Mouse (Mus musculus): Measurements from ENCODE around the gene Trit1. TPM values are rescaled to one million over a fixed set of nuclear protein-coding genes. Genes with fewer than 3 reads are reported as not detected.
A peak's percentile ranks its signal among the peaks of the same experiment; 100 is the strongest.

Gene Trit1
- polyA plus RNA-seq, 1 experiment from 2014 or later, result 17.8 TPM

- ATAC-seq (replicated peaks; ENCODE audit: low FRiP score), result no peak
- WGBS, result 72% methylated on average over 1 of the region's 1 CpGs
Measured at GRCm38 (mm10) chr4:123057957-123058356, 41.6 kb downstream of the Trit1 start.

GRCm38 (mm10) chr4:123061744-123062143 lies 45.3 kb downstream of the Trit1 start:
- Histone ChIP-seq H3K4me3 (replicated peaks) (no peak overlapping the region), H3K27me3 (no peaks in the 10 kb centered on the region), H3K9ac (no peak overlapping the region), H3K4me2 (no peak overlapping the region), H3K4me1 (peaks cover 4% of the 10 kb centered on the region; the same call in 1 of the 2 replicates), H3K9me3 (replicated peaks) (no peaks in the 10 kb centered on the region), H3K36me3 (peaks cover 5% of the 10 kb centered on the region), H3K27ac (no peak overlapping the region)
- peak; percentile 55; the same call in 1 of the 2 replicates for ATAC-seq (replicated peaks; ENCODE audit: low FRiP score)
- WGBS, result 43% methylated on average over 5 of the region's 5 CpGs

More at GRCm38 (mm10) chr4:123057957-123058356, 41.6 kb downstream of the Trit1 start:
- H3K27me3 ChIP-seq, result no peaks in the 10 kb centered on the region
- H3K4me2 ChIP-seq, result no peak overlapping the region
- no peak overlapping the region for H3K9ac ChIP-seq
- H3K4me3 ChIP-seq (replicated peaks), result no peak overlapping the region
- H3K27ac ChIP-seq, result no peak overlapping the region
- H3K4me1 ChIP-seq, result peaks cover 4% of the 10 kb centered on the region; the same call in 1 of the 2 replicates
- H3K36me3 ChIP-seq, result peaks cover 43% of the 10 kb centered on the region
- H3K9me3 ChIP-seq (replicated peaks), result no peaks in the 10 kb centered on the region

DNA sequence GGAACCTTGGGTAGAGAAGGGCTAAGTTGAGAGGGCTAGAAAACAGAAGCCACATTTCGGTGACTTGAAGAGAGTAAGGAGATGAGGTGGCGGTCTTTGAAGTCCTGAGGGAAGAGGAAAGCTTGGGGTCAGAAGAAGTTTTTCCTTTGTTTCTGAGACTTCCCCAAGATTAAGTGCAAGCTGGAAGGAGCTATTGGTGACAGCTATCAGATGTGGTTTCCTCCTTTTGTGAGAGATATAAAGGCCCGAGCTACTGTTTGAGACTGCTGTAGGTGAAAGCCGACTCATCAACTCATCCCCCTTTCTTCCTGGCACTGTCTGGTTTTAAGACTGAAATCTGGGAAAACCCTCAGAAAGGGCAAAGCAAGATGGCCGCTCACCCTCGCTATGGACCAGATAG lies 52.2 kb downstream of the Trit1 start:
- Histone ChIP-seq H3K9ac (no peak overlapping the region), H3K4me2 (no peak overlapping the region), H3K27me3 (no peaks in the 10 kb centered on the region), H3K4me3 (replicated peaks) (no peak overlapping the region), H3K27ac (no peak overlapping the region), H3K4me1 (peaks cover 7% of the 10 kb centered on the region), H3K36me3 (no peaks in the 10 kb centered on the region), H3K9me3 (replicated peaks) (no peaks in the 10 kb centered on the region)
- 80% methylated on average over 6 of the region's 6 CpGs for WGBS
- no peak for ATAC-seq (replicated peaks; ENCODE audit: low FRiP score)

GRCm38 (mm10) chr4:123071266-123071966 lies 55.0 kb downstream of the Trit1 start:
- ATAC-seq (replicated peaks; ENCODE audit: low FRiP score), result peak; percentile 41; the same call in 1 of the 2 replicates
- WGBS, result 5% methylated on average over 13 of the region's 13 CpGs
- peak overlapping the region; percentile 68 for H3K27ac ChIP-seq

GRCm38 (mm10) chr4:123076928-123077327 lies 60.5 kb downstream of the Trit1 start:
- H3K4me1 ChIP-seq, result peaks cover 8% of the 10 kb centered on the region
- no peak overlapping the region for H3K4me2 ChIP-seq
- no peaks in the 10 kb centered on the region for H3K9me3 ChIP-seq (replicated peaks)
- 32% methylated on average over 8 of the region's 8 CpGs for WGBS
- H3K27me3 ChIP-seq, result no peaks in the 10 kb centered on the region
- H3K36me3 ChIP-seq, result no peaks in the 10 kb centered on the region
- ATAC-seq (replicated peaks; ENCODE audit: low FRiP score), result peak; percentile 78
- H3K4me3 ChIP-seq (replicated peaks), result no peak overlapping the region
- no peak overlapping the region for H3K9ac ChIP-seq
- H3K27ac ChIP-seq, result peak overlapping the region; percentile 78

More at GRCm38 (mm10) chr4:123071266-123071966, 55.0 kb downstream of the Trit1 start:
- peaks cover 7% of the 10 kb centered on the region for H3K4me1 ChIP-seq
- peak overlapping the region; percentile 19; the same call in 1 of the 2 replicates for H3K4me3 ChIP-seq (replicated peaks)
- H3K36me3 ChIP-seq, result no peaks in the 10 kb centered on the region
- H3K27me3 ChIP-seq, result no peaks in the 10 kb centered on the region
- no peaks in the 10 kb centered on the region for H3K9me3 ChIP-seq (replicated peaks)
- no peak overlapping the region for H3K9ac ChIP-seq
- peak overlapping the region; percentile 48 for H3K4me2 ChIP-seq

- H3K36me3 ChIP-seq, result no peaks in the 10 kb centered on the region
- no peak overlapping the region for H3K4me3 ChIP-seq (replicated peaks)
- H3K4me2 ChIP-seq, result no peak overlapping the region
- H3K9ac ChIP-seq, result no peak overlapping the region
- H3K9me3 ChIP-seq (replicated peaks), result no peaks in the 10 kb centered on the region
- no peak overlapping the region for H3K27ac ChIP-seq
- H3K27me3 ChIP-seq, result no peaks in the 10 kb centered on the region
- peaks cover 8% of the 10 kb centered on the region for H3K4me1 ChIP-seq
- 74% methylated on average over 4 of the region's 4 CpGs for WGBS
- ATAC-seq (replicated peaks; ENCODE audit: low FRiP score), result no peak
Measured at GRCm38 (mm10) chr4:123078231-123078630, 61.8 kb downstream of the Trit1 start.

- Histone ChIP-seq H3K27me3 (no peaks in the 10 kb centered on the region), H3K4me1 (peaks cover 8% of the 10 kb centered on the region), H3K4me2 (no peak overlapping the region), H3K27ac (no peak overlapping the region), H3K9ac (no peak overlapping the region), H3K4me3 (replicated peaks) (no peak overlapping the region), H3K36me3 (no peaks in the 10 kb centered on the region), H3K9me3 (replicated peaks) (no peaks in the 10 kb centered on the region)
- no peak for ATAC-seq (replicated peaks; ENCODE audit: low FRiP score)
- 45% methylated on average over 13 of the region's 13 CpGs for WGBS
Measured at GRCm38 (mm10) chr4:123080791-123081190, 64.4 kb downstream of the Trit1 start.

- 74% methylated on average over 20 of the region's 20 CpGs for WGBS
Measured at GRCm38 (mm10) chr4:123082283-123083163, 66.1 kb downstream of the Trit1 start.

DNA sequence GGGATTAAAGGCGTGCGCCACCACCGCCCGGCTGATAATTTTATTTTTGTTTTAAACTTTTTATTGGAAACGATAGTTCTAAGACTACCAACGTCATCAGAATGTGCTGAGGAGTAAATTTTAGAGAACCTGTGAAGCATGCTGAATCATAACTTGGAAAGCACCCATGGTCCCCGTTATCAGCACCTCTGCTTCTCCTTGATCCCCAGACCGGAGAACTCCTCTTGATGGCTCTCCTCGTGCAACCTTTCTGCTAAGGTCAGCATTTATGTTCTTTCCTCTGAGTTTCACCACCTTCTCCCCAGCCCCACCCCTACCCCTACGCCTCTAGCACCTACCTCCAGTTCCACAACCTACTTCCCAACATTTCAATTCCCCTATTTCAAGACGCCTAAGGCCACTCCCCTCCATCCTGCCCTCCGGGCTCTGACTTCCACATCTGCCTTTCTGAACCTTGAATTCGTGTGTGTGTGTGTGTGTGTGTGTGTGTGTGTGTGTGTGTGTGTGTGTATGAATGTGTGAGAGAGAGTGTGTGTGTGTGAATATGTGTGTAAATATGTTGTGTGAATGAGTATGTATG lies 67.0 kb downstream of the Trit1 start:
- no peak overlapping the region for H3K9ac ChIP-seq
- WGBS, result 58% methylated on average over 13 of the region's 13 CpGs
- no peak for ATAC-seq (replicated peaks; ENCODE audit: low FRiP score)
- no peaks in the 10 kb centered on the region for H3K4me1 ChIP-seq
- H3K27ac ChIP-seq, result no peak overlapping the region
- no peaks in the 10 kb centered on the region for H3K36me3 ChIP-seq
- no peak overlapping the region for H3K4me3 ChIP-seq (replicated peaks)
- H3K4me2 ChIP-seq, result no peak overlapping the region
- H3K27me3 ChIP-seq, result no peaks in the 10 kb centered on the region
- no peaks in the 10 kb centered on the region for H3K9me3 ChIP-seq (replicated peaks)

More at GRCm38 (mm10) chr4:123082283-123083163, 66.1 kb downstream of the Trit1 start:
- Histone ChIP-seq H3K4me2 (no peak overlapping the region), H3K9me3 (replicated peaks) (no peaks in the 10 kb centered on the region), H3K9ac (no peak overlapping the region), H3K36me3 (no peaks in the 10 kb centered on the region), H3K4me3 (replicated peaks) (no peak overlapping the region), H3K27me3 (no peaks in the 10 kb centered on the region), H3K27ac (no peak overlapping the region), H3K4me1 (no peaks in the 10 kb centered on the region)
- peak; percentile 64; the same call in 1 of the 2 replicates for ATAC-seq (replicated peaks; ENCODE audit: low FRiP score)

DNA sequence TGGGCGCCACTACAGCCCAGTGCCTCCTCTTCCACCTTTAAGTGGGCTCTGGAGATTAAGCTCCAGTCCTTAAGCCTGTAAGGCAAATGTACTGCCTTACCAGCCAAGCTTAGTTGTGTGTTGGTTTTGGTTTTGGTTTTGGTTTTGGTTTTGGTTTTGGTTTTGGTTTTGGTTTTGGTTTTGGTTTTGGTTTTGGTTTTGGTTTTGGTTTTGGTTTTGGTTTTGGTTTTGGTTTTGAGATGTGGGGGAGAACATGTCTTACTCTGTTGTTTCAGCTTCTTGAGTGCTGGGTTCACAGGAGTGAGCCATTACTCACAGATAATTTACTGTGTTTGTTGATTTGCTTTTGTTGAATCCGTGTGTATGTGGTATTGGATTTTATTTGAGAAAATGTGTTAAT lies 68.9 kb downstream of the Trit1 start:
- Histone ChIP-seq H3K4me1 (no peaks in the 10 kb centered on the region), H3K9ac (no peak overlapping the region), H3K36me3 (no peaks in the 10 kb centered on the region), H3K27me3 (no peaks in the 10 kb centered on the region), H3K4me3 (replicated peaks) (no peak overlapping the region), H3K9me3 (replicated peaks) (no peaks in the 10 kb centered on the region), H3K4me2 (no peak overlapping the region), H3K27ac (no peak overlapping the region)
- no peak for ATAC-seq (replicated peaks; ENCODE audit: low FRiP score)
- 68% methylated on average over 2 of the region's 2 CpGs for WGBS

DNA sequence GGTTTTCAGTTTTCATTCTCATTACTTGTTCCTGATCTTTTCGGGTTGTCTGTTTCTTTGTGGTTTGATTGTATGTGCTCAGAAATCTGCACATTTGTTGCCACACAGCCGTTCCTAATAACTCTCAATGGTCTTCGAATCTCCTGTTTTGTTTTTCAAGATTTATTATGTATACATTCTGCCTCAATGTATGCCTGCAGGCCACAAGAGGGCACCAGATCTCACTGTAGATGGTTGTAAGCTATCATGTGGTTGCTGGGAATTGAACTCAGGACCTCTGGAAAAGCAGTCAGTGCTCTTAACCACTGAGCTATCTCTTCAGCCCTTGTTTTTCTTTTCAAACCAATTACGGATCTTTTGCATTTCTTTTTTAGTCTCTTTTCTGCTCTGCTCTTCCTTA lies 70.0 kb downstream of the Trit1 start:
- no peak for ATAC-seq (replicated peaks; ENCODE audit: low FRiP score)
- 79% methylated on average over 4 of the region's 4 CpGs for WGBS
- Histone ChIP-seq H3K4me2 (no peak overlapping the region), H3K27me3 (no peaks in the 10 kb centered on the region), H3K9me3 (replicated peaks) (no peaks in the 10 kb centered on the region), H3K9ac (no peak overlapping the region), H3K4me3 (replicated peaks) (no peak overlapping the region), H3K4me1 (no peaks in the 10 kb centered on the region), H3K36me3 (no peaks in the 10 kb centered on the region), H3K27ac (no peak overlapping the region)

- no peak overlapping the region for H3K4me3 ChIP-seq (replicated peaks)
- ATAC-seq (replicated peaks; ENCODE audit: low FRiP score), result no peak
- 68% methylated on average over 5 of the region's 5 CpGs for WGBS
- H3K4me1 ChIP-seq, result peaks cover 3% of the 10 kb centered on the region; the same call in 1 of the 2 replicates
- H3K36me3 ChIP-seq, result no peaks in the 10 kb centered on the region
- H3K27ac ChIP-seq, result no peak overlapping the region
- H3K9me3 ChIP-seq (replicated peaks), result no peaks in the 10 kb centered on the region
- H3K27me3 ChIP-seq, result no peaks in the 10 kb centered on the region
- no peak overlapping the region for H3K9ac ChIP-seq
- H3K4me2 ChIP-seq, result no peak overlapping the region
Measured at GRCm38 (mm10) chr4:123092621-123093020, 76.2 kb downstream of the Trit1 start.

All from kidney, embryonic 15.5 days (tissue).